Mouse (Mus musculus): ENCODE data around the gene Tnks1bp1. TPM values are rescaled to one million over a fixed set of nuclear protein-coding genes. Genes with fewer than 3 reads are reported as not detected.

Tnks1bp1 gene
- 22.6 and 23.4 TPM in 2 replicates for polyA plus RNA-seq (2015; fragmentation: Nextera tagmentation; extraction: Ambion mirVana)

- no peaks in the 10 kb centered on the region for H3K9me3 ChIP-seq
- H3K27ac ChIP-seq (replicated peaks), result peak within 1 kb of the TSS; percentile 94
- under 1% methylated on average over 42 of the region's 42 CpGs for WGBS
- H3K4me1 ChIP-seq (replicated peaks), result peaks cover 39% of the 10 kb centered on the region
- H3K4me2 ChIP-seq, result peak within 1 kb of the TSS; percentile 58
- peak within 1 kb of the TSS; percentile 73 for H3K4me3 ChIP-seq
- peak within 1 kb of the TSS; percentile 85 for H3K9ac ChIP-seq
- no peaks in the 10 kb centered on the region for H3K27me3 ChIP-seq
- peaks cover 60% of the 10 kb centered on the region for H3K36me3 ChIP-seq
- ATAC-seq (ENCODE audit: low read depth), result peak; percentile 90
Measured at GRCm38 (mm10) chr2:85047596-85048167, at the start of gene Tnks1bp1. Gene Tnks1bp1, plus strand, starts transcription at chr2:85048022.

- no peak overlapping the region for H3K4me3 ChIP-seq
- H3K9ac ChIP-seq, result no peak overlapping the region
- H3K4me1 ChIP-seq (replicated peaks), result no peaks in the 10 kb centered on the region
- H3K27me3 ChIP-seq, result no peaks in the 10 kb centered on the region
- 83% methylated on average over 3 of the region's 3 CpGs for WGBS
- no peak for ATAC-seq (ENCODE audit: low read depth)
- H3K27ac ChIP-seq (replicated peaks), result no peak overlapping the region
- no peaks in the 10 kb centered on the region for H3K9me3 ChIP-seq
- H3K4me2 ChIP-seq, result no peak overlapping the region
- H3K36me3 ChIP-seq, result no peaks in the 10 kb centered on the region
Measured at GRCm38 (mm10) chr2:84999486-85000181, 48.2 kb upstream of the Tnks1bp1 start.

- no peaks in the 10 kb centered on the region for H3K36me3 ChIP-seq
- 69% methylated on average over 13 of the region's 13 CpGs for WGBS
- no peaks in the 10 kb centered on the region for H3K27me3 ChIP-seq
- no peak overlapping the region for H3K4me3 ChIP-seq
- no peaks in the 10 kb centered on the region for H3K9me3 ChIP-seq
- H3K9ac ChIP-seq, result no peak overlapping the region
- H3K27ac ChIP-seq (replicated peaks), result no peak overlapping the region
- no peak overlapping the region for H3K4me2 ChIP-seq
- no peaks in the 10 kb centered on the region for H3K4me1 ChIP-seq (replicated peaks)
- no peak for ATAC-seq (ENCODE audit: low read depth)
Measured at GRCm38 (mm10) chr2:85001497-85001896, 46.3 kb upstream of the Tnks1bp1 start.

- Histone ChIP-seq H3K4me2 (no peak overlapping the region), H3K9ac (no peak overlapping the region), H3K4me1 (replicated peaks) (no peaks in the 10 kb centered on the region), H3K27ac (replicated peaks) (no peak overlapping the region), H3K27me3 (no peaks in the 10 kb centered on the region), H3K36me3 (no peaks in the 10 kb centered on the region), H3K9me3 (no peaks in the 10 kb centered on the region), H3K4me3 (no peak overlapping the region)
- ATAC-seq (ENCODE audit: low read depth), result no peak
- WGBS, result 79% methylated on average over 8 of the region's 8 CpGs
Measured at GRCm38 (mm10) chr2:85002575-85002974, 45.2 kb upstream of the Tnks1bp1 start.

GRCm38 (mm10) chr2:85004341-85004740 lies 43.5 kb upstream of the Tnks1bp1 start:
- H3K4me1 ChIP-seq (replicated peaks), result no peaks in the 10 kb centered on the region
- no peak for ATAC-seq (ENCODE audit: low read depth)
- no peaks in the 10 kb centered on the region for H3K27me3 ChIP-seq
- H3K4me3 ChIP-seq, result no peak overlapping the region
- H3K4me2 ChIP-seq, result no peak overlapping the region
- WGBS, result 88% methylated on average over 4 of the region's 4 CpGs
- no peaks in the 10 kb centered on the region for H3K9me3 ChIP-seq
- no peak overlapping the region for H3K9ac ChIP-seq
- H3K36me3 ChIP-seq, result no peaks in the 10 kb centered on the region
- no peak overlapping the region for H3K27ac ChIP-seq (replicated peaks)

GRCm38 (mm10) chr2:85006600-85006999 lies 41.2 kb upstream of the Tnks1bp1 start:
- WGBS, result 84% methylated on average over 7 of the region's 7 CpGs
- Histone ChIP-seq H3K27me3 (no peaks in the 10 kb centered on the region), H3K36me3 (no peaks in the 10 kb centered on the region), H3K4me3 (no peak overlapping the region), H3K4me1 (replicated peaks) (peaks cover 10% of the 10 kb centered on the region; the same call in 1 of the 2 replicates), H3K9ac (no peak overlapping the region), H3K9me3 (no peaks in the 10 kb centered on the region), H3K27ac (replicated peaks) (no peak overlapping the region), H3K4me2 (no peak overlapping the region)
- ATAC-seq (ENCODE audit: low read depth), result no peak

GRCm38 (mm10) chr2:85007729-85008128 lies 40.1 kb upstream of the Tnks1bp1 start:
- WGBS, result 27% methylated on average over 4 of the region's 4 CpGs
- H3K27me3 ChIP-seq, result no peaks in the 10 kb centered on the region
- ATAC-seq (ENCODE audit: low read depth), result no peak
- H3K9ac ChIP-seq, result no peak overlapping the region
- no peaks in the 10 kb centered on the region for H3K36me3 ChIP-seq
- H3K27ac ChIP-seq (replicated peaks), result no peak overlapping the region
- H3K4me1 ChIP-seq (replicated peaks), result peaks cover 17% of the 10 kb centered on the region
- no peak overlapping the region for H3K4me3 ChIP-seq
- H3K4me2 ChIP-seq, result no peak overlapping the region
- no peaks in the 10 kb centered on the region for H3K9me3 ChIP-seq

- no peak overlapping the region for H3K27ac ChIP-seq (replicated peaks)
- H3K4me2 ChIP-seq, result no peak overlapping the region
- H3K9ac ChIP-seq, result no peak overlapping the region
- H3K9me3 ChIP-seq, result no peaks in the 10 kb centered on the region
- H3K4me3 ChIP-seq, result no peak overlapping the region
- WGBS, result 79% methylated on average over 2 of the region's 2 CpGs
- no peaks in the 10 kb centered on the region for H3K36me3 ChIP-seq
- H3K27me3 ChIP-seq, result no peaks in the 10 kb centered on the region
- ATAC-seq (ENCODE audit: low read depth), result no peak
- H3K4me1 ChIP-seq (replicated peaks), result peaks cover 17% of the 10 kb centered on the region
Measured at GRCm38 (mm10) chr2:85009212-85009611, 38.6 kb upstream of the Tnks1bp1 start.

GRCm38 (mm10) chr2:85011906-85012604 lies 35.8 kb upstream of the Tnks1bp1 start:
- H3K27ac ChIP-seq (replicated peaks), result no peak overlapping the region
- H3K36me3 ChIP-seq, result no peaks in the 10 kb centered on the region
- no peak overlapping the region for H3K4me2 ChIP-seq
- no peaks in the 10 kb centered on the region for H3K9me3 ChIP-seq
- H3K4me3 ChIP-seq, result no peak overlapping the region
- 69% methylated on average over 9 of the region's 9 CpGs for WGBS
- ATAC-seq (ENCODE audit: low read depth), result no peak
- no peaks in the 10 kb centered on the region for H3K27me3 ChIP-seq
- H3K9ac ChIP-seq, result no peak overlapping the region
- peaks cover 17% of the 10 kb centered on the region for H3K4me1 ChIP-seq (replicated peaks)

- Histone ChIP-seq H3K4me1 (replicated peaks) (peaks cover 17% of the 10 kb centered on the region), H3K4me2 (no peak overlapping the region), H3K36me3 (no peaks in the 10 kb centered on the region), H3K4me3 (no peak overlapping the region), H3K27me3 (no peaks in the 10 kb centered on the region), H3K9ac (no peak overlapping the region), H3K27ac (replicated peaks) (no peak overlapping the region), H3K9me3 (no peaks in the 10 kb centered on the region)
- no peak for ATAC-seq (ENCODE audit: low read depth)
- 89% methylated on average over 14 of the region's 14 CpGs for WGBS
Measured at GRCm38 (mm10) chr2:85012679-85013078, 35.1 kb upstream of the Tnks1bp1 start.

GRCm38 (mm10) chr2:85013826-85014587 lies 33.8 kb upstream of the Tnks1bp1 start:
- WGBS, result 87% methylated on average over 5 of the region's 5 CpGs
- Histone ChIP-seq H3K27ac (replicated peaks) (0 out of 2 replicates have a peak overlapping the region, but pooled peaks have one; percentile 11), H3K4me1 (replicated peaks) (peaks cover 17% of the 10 kb centered on the region), H3K36me3 (no peaks in the 10 kb centered on the region), H3K9me3 (no peaks in the 10 kb centered on the region), H3K9ac (no peak overlapping the region), H3K27me3 (no peaks in the 10 kb centered on the region), H3K4me3 (no peak overlapping the region), H3K4me2 (no peak overlapping the region)
- no peak for ATAC-seq (ENCODE audit: low read depth)

GRCm38 (mm10) chr2:85014588-85014982 lies 33.2 kb upstream of the Tnks1bp1 start:
- H3K4me3 ChIP-seq, result no peak overlapping the region
- H3K27ac ChIP-seq (replicated peaks), result 0 out of 2 replicates have a peak overlapping the region, but pooled peaks have one; percentile 11
- H3K36me3 ChIP-seq, result no peaks in the 10 kb centered on the region
- peak; percentile 47; the same call in 1 of the 2 replicates for ATAC-seq (ENCODE audit: low read depth)
- no peak overlapping the region for H3K4me2 ChIP-seq
- H3K4me1 ChIP-seq (replicated peaks), result peaks cover 17% of the 10 kb centered on the region
- WGBS, result 36% methylated on average over 3 of the region's 3 CpGs
- no peaks in the 10 kb centered on the region for H3K27me3 ChIP-seq
- no peaks in the 10 kb centered on the region for H3K9me3 ChIP-seq
- H3K9ac ChIP-seq, result no peak overlapping the region

Measured in neural tube, embryonic 13.5 days (tissue).